Mouse (Mus musculus) embryonic facial prominence, embryonic 10.5 days (tissue): ENCODE data around the gene Crebl2. TPM values are rescaled to one million over a fixed set of nuclear protein-coding genes. Genes with fewer than 3 reads are reported as not detected.

Source experiments
- DNase-seq: peaks from one replicate; pipeline ENCODE4 v3.0.0-alpha.2; 2017; ENCODE audit warnings: low spot score
- H3K27ac ChIP-seq: fragments of 300-500 bp; sonication (generic); replicated peaks from 2 replicates; pipeline ENCODE4 v1.5.1; 2016; ENCODE audit warnings: mild to moderate bottlenecking
- H3K27me3 ChIP-seq: fragments of 300-500 bp; sonication (generic); replicated peaks from 2 replicates; pipeline ENCODE4 v1.6.1; 2016; ENCODE audit warnings: low read depth, mild to moderate bottlenecking; ENCODE audit not compliant: poor library complexity, severe bottlenecking
- H3K36me3 ChIP-seq: fragments of 300-500 bp; sonication (generic); replicated peaks from 2 replicates; pipeline ENCODE4 v1.6.1; 2016; ENCODE audit warnings: mild to moderate bottlenecking, moderate library complexity
- H3K4me1 ChIP-seq: fragments of 300-500 bp; sonication (generic); 2 replicates; pipeline ENCODE4 v1.6.1; 2016
- H3K4me3 ChIP-seq: fragments of 300-500 bp; sonication (generic); 2 replicates; pipeline ENCODE4 v1.5.1; 2016; ENCODE audit warnings: mild to moderate bottlenecking, moderate library complexity
- H3K9me3 ChIP-seq: fragments of 300-500 bp; sonication (generic); 2 replicates; pipeline ENCODE4 v1.6.1; 2016; ENCODE audit warnings: mild to moderate bottlenecking
- WGBS: fragments of 180-500 bp; shearing (Covaris S2); methylation state at CpG from one replicate; pipeline ENCODE4 v1.1.7; 2016; 5-methylcytosine and 5-hydroxymethylcytosine counted together
- polyA plus RNA-seq: library from polyadenylated mRNA; unstranded; fragments of >200 nt; fragmentation: Nextera tagmentation; extraction: Ambion mirVana; gene quantifications from 2 replicates; pipeline ENCODE4 v1.2.1, GENCODE M21; 2016

Crebl2 gene
- polyA plus RNA-seq, 1 experiment from 2014 or later, result 1.2 TPM

DNA sequence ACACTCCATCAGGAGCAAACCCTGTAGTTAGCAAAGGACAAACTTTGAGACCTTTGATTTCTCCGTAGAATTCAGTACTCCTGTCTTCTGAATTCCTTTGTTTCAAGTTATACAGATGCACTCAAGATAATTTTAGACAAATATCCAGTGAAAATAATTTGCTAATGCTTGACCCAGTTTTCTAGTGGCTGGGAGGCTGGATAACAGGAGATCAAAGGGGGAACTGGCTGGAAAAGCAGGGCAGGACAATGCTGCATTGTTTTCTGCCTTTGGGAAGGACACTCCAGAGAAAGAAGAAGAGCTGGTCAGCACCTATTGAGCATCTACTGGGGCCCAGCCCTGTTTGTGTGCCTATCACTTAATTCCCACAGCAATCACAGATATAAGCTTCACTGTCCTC, 28.5 kb upstream of the Crebl2 start:
- Histone ChIP-seq H3K27ac (no peak overlapping the region), H3K9me3 (no peaks in the 10 kb centered on the region), H3K4me1 (peaks cover 8% of the 10 kb centered on the region; the same call in 1 of the 2 replicates), H3K4me3 (no peak overlapping the region), H3K36me3 (no peaks in the 10 kb centered on the region), H3K27me3 (no peaks in the 10 kb centered on the region)
- WGBS, result 68% methylated on average over 1 of the region's 1 CpGs
- no peak for DNase-seq

DNA sequence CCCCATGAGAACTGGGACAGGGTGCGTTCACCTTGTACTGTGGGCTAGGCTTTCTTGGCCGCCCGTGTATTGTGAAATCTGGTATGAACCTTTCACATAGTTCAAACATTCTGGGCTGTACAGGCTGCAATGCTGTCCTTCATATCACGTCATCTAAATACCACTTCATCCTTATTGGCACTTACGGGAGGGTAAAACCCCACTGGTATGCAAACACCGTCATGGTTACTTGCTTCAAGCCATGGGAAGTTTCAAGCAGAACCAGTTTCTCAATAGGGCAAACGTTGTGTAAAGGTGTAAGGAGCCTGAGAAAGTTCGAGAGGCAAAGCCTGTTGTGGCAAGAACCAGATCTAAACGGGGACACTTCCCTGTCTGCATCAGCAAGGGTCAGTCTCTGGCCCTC, 27.3 kb upstream of the Crebl2 start:
- H3K27me3 ChIP-seq, result no peaks in the 10 kb centered on the region
- H3K4me3 ChIP-seq, result no peak overlapping the region
- H3K27ac ChIP-seq, result no peak overlapping the region
- no peaks in the 10 kb centered on the region for H3K36me3 ChIP-seq
- H3K9me3 ChIP-seq, result no peaks in the 10 kb centered on the region
- WGBS, result 75% methylated on average over 9 of the region's 9 CpGs
- peaks cover 8% of the 10 kb centered on the region; the same call in 1 of the 2 replicates for H3K4me1 ChIP-seq
- DNase-seq, result no peak

DNA sequence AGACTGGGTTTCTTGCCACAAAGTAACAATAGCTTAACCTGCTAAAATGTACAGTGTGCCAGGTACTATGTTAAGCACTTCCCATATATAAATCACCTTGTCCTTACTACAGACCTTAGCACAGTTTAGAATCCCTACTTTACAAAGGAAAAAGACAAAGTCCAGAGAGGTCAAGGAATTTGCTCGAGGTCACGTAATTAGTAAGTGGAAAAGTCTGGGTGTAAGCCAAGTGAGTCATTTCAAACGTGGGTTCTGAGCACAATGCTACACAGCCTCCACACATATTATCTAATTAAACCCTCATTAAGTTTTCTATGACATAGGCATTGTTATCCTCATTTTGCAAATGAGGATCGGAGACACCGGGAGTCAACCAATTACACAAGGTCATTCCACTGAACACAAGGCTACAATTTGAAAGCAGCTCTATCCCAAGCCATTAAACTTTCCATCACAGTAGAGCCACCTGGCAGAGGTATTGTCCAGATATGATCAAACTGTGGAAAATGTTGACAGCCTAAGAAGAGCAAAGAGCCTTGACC, 25.1 kb upstream of the Crebl2 start:
- no peak overlapping the region for H3K27ac ChIP-seq
- H3K27me3 ChIP-seq, result no peaks in the 10 kb centered on the region
- H3K9me3 ChIP-seq, result no peaks in the 10 kb centered on the region
- H3K4me3 ChIP-seq, result no peak overlapping the region
- WGBS, result 72% methylated on average over 5 of the region's 5 CpGs
- no peak for DNase-seq
- H3K36me3 ChIP-seq, result no peaks in the 10 kb centered on the region
- H3K4me1 ChIP-seq, result peaks cover 8% of the 10 kb centered on the region; the same call in 1 of the 2 replicates

DNA sequence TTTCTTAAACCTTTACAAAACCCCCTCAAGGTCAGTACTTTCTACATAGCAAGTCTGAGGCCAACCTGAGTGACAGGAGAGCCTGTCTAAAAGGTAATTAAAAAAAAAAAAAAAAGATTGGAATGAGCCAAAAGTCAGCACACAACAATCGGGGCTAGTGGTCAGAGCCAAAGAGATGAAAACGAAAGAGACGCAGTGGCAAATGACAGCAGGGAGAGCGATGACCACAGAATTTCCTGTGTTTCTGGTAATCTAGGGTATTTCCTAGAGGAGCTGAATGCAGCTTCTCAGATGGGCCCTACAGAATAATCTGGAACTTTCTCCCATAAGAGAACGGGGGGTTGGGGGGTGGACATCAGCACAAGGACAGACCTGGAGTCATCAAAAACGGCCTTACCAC, 23.8 kb upstream of the Crebl2 start:
- no peak for DNase-seq
- 90% methylated on average over 6 of the region's 6 CpGs for WGBS
- H3K27ac ChIP-seq, result no peak overlapping the region
- H3K9me3 ChIP-seq, result no peaks in the 10 kb centered on the region
- H3K36me3 ChIP-seq, result no peaks in the 10 kb centered on the region
- peaks cover 7% of the 10 kb centered on the region; the same call in 1 of the 2 replicates for H3K4me1 ChIP-seq
- no peak overlapping the region for H3K4me3 ChIP-seq
- no peaks in the 10 kb centered on the region for H3K27me3 ChIP-seq

DNA sequence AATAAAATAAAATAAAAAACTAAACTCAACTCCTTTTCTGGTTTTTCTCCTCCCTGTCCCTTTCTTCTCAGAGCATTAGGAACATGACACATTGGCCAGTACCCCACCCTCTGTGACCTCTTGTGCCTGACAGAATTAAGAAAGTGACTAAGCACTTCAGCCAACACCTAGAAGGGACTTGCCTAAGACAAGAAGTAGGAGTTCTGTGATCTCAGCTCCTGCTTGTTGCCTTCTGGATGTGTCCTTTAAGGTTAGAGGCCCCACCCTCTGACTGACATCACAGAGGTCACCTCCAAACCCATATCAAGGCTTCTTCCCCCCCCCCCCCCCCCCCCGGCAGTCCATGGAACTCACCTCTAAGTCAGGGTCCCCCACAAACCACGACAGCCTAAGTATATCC, 22.9 kb upstream of the Crebl2 start:
- Histone ChIP-seq H3K27me3 (no peaks in the 10 kb centered on the region), H3K9me3 (no peaks in the 10 kb centered on the region), H3K27ac (no peak overlapping the region), H3K4me1 (no peaks in the 10 kb centered on the region), H3K4me3 (no peak overlapping the region), H3K36me3 (no peaks in the 10 kb centered on the region)
- 64% methylated on average over 2 of the region's 2 CpGs for WGBS
- no peak for DNase-seq

DNA sequence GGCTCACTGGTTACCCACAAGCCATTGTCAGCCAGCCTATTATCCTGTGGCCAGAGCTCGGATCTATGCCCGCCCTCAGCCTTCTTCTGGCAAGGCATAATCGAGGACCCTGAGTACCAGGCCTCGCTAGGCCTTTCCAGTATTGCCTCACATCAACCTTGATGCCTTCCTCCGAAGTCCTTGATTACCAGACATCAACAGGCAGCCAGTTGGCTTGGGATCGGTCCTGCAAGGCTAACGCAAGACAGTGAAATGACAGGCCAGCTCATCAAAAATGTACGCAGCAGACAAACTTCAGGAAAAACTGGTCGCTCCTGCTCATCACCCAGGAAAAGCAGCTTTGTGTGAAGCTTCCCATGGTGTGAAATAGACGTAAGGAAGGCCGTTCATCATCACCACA, 22.2 kb upstream of the Crebl2 start:
- WGBS, result 89% methylated on average over 11 of the region's 11 CpGs
- H3K36me3 ChIP-seq, result no peaks in the 10 kb centered on the region
- H3K9me3 ChIP-seq, result no peaks in the 10 kb centered on the region
- no peaks in the 10 kb centered on the region for H3K4me1 ChIP-seq
- H3K27ac ChIP-seq, result no peak overlapping the region
- H3K4me3 ChIP-seq, result no peak overlapping the region
- no peaks in the 10 kb centered on the region for H3K27me3 ChIP-seq
- no peak for DNase-seq

DNA sequence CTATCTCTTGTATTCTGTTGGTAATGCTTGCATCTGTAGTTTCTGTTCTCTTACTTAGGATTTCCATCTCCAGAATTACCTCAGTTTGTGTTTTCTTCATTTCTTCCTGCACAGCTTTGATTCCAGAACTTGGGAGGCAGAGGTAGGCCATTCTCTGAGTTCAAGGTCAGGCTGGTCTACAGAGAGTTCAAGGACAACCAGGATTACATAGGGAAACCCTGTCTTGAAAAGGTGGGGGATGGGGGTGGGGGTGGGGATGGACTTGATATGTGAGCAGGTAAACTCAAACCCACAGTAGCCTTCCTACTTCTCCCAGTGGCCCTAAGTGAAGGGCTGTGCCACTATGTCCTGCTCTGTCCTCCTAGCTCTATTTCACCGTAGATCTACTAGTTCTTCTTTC, 16.9 kb upstream of the Crebl2 start:
- Histone ChIP-seq H3K36me3 (no peaks in the 10 kb centered on the region), H3K4me3 (no peak overlapping the region), H3K9me3 (no peaks in the 10 kb centered on the region), H3K27me3 (no peaks in the 10 kb centered on the region), H3K4me1 (no peaks in the 10 kb centered on the region), H3K27ac (no peak overlapping the region)
- WGBS, result 79% methylated on average over 1 of the region's 1 CpGs
- no peak for DNase-seq

DNA sequence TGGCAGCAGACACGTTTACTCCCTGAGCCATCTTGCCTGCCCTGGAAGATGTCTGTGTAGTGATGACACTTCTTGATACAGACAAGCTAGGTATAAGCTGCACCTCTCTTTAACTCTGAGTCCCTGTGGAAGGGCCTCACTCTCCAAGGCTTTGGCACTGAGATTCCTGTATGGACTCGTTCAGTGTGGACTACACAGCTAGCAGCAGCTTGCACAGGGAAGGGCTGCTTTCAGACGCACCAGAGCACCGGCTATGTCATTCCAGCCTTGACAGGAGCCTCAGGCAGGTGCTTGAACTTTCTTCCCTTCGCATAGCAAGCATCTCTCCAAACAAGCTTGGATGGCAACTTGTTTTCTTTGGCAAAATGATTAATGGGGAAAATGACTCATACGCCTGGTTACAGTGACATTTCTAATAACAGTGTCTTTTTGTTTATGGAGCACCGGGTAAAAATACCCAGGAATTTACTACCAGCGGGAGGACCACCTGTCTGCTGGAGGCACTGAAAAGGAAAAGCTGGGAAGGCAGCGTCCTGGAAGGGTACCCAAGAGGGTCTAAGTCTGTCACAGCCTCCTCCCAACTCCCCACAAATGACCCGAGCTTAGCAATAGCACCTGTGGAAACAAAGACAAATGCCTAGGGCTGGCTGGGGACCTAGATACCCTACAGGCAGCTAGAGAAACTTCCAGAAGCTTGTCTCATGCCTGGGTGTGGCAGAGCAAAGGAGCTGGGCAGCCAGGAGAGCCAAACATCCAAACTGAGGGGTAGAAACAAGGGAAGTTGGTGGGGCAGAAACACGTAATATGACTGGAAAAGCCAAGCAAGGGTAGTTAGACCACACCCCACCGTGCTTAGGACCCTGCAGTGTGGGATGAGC, 12.7 kb upstream of the Crebl2 start:
- H3K27ac ChIP-seq, result no peak overlapping the region
- no peaks in the 10 kb centered on the region for H3K27me3 ChIP-seq
- no peaks in the 10 kb centered on the region for H3K9me3 ChIP-seq
- DNase-seq, result no peak
- no peaks in the 10 kb centered on the region for H3K36me3 ChIP-seq
- WGBS, result 67% methylated on average over 12 of the region's 12 CpGs
- H3K4me3 ChIP-seq, result no peak overlapping the region
- H3K4me1 ChIP-seq, result no peaks in the 10 kb centered on the region

DNA sequence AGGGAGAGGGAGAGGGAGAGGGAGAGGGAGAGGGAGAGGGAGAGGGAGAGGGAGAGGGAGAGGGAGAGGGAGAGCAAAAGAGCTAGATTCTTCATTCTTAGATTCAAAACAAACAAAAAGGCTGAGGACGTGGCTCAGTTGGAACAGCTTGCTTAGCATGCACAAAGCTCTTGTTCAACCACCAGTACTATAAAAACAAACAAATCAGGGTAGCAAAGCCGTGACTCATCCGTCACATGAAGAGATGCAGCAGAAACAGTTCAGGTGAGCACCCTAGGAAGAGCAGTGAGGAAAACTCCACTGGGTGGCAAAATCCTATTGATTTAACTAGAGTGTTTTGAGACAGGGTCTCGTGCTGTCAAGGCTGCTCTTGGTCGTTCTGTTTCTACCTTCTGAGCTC, 10.2 kb upstream of the Crebl2 start:
- H3K9me3 ChIP-seq, result no peaks in the 10 kb centered on the region
- no peak for DNase-seq
- H3K27me3 ChIP-seq, result no peaks in the 10 kb centered on the region
- no peak overlapping the region for H3K4me3 ChIP-seq
- H3K36me3 ChIP-seq, result no peaks in the 10 kb centered on the region
- H3K4me1 ChIP-seq, result no peaks in the 10 kb centered on the region
- WGBS, result 56% methylated on average over 5 of the region's 5 CpGs
- H3K27ac ChIP-seq, result no peak overlapping the region

DNA sequence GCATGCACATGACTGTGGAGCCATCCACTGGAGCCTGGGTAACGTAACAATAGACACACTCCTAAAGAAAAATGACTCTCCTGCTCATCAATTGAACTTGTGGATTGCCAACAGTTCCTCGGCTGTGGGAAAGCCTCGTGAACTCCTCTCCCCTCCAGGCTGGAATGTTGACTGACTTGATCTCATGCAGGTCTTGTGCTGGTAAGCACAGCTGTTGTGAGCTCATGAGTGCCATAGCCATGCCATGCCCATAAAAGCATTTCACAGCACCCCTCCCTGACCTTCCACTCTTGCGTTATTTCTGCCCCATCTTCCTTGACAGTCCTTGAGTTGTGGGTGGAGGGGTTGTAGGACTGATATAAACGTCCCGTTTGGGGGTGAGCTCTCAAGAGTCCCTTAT, 9.5 kb upstream of the Crebl2 start:
- H3K27ac ChIP-seq, result no peak overlapping the region
- H3K9me3 ChIP-seq, result no peaks in the 10 kb centered on the region
- no peak overlapping the region for H3K4me3 ChIP-seq
- no peak for DNase-seq
- no peaks in the 10 kb centered on the region for H3K27me3 ChIP-seq
- WGBS, result 79% methylated on average over 6 of the region's 6 CpGs
- H3K36me3 ChIP-seq, result no peaks in the 10 kb centered on the region
- no peaks in the 10 kb centered on the region for H3K4me1 ChIP-seq

DNA sequence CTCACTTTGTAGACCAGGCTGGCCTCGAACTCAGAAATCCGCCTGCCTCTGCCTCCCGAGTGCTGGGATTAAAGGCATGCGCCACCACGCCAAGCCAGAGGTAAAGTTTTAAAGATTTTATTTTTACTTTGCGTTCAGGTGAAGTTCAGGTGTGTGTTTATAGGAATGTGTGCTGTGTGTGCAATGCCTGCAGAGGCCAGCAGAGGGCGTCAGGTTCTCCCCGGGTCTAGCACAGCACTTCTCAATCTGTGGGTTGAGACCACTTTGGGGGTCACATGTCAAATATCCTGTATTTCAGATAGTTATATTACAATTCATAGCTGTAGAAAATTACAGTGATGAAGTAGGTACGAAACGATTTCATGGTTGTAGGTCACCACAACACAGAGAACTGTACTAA, 7.1 kb upstream of the Crebl2 start:
- H3K27me3 ChIP-seq, result no peaks in the 10 kb centered on the region
- WGBS, result 69% methylated on average over 10 of the region's 10 CpGs
- H3K4me1 ChIP-seq, result no peaks in the 10 kb centered on the region
- no peak overlapping the region for H3K27ac ChIP-seq
- no peaks in the 10 kb centered on the region for H3K9me3 ChIP-seq
- H3K4me3 ChIP-seq, result no peak overlapping the region
- no peaks in the 10 kb centered on the region for H3K36me3 ChIP-seq
- DNase-seq, result peak; percentile 33

DNA sequence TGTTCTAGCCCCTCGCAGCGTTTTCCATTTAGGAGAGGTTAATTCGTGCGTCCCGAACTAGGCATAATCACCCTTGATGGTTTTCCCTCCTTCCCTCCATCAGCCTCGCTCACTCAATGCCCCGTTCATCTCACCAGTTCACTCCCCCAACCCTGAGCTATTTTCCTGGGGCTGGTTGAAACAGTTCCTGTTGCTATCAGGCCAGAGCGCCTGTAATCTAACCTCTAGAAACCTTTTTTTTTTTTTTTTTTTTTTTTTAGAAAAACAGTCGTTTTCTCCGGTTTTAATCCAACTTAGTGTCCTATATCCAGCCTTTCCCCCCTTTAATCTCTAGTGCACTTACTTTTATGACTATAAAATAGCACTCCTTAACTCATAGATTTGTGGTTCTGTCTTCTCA, 822 bp downstream of the Crebl2 start:
- Histone ChIP-seq H3K9me3 (no peaks in the 10 kb centered on the region), H3K27me3 (peaks cover 6% of the 10 kb centered on the region; the same call in 1 of the 2 replicates), H3K4me1 (peaks cover 14% of the 10 kb centered on the region), H3K36me3 (no peaks in the 10 kb centered on the region), H3K27ac (no peak overlapping the region), H3K4me3 (peak overlapping the region; percentile 75)
- 3% methylated on average over 10 of the region's 10 CpGs for WGBS
- no peak for DNase-seq

DNA sequence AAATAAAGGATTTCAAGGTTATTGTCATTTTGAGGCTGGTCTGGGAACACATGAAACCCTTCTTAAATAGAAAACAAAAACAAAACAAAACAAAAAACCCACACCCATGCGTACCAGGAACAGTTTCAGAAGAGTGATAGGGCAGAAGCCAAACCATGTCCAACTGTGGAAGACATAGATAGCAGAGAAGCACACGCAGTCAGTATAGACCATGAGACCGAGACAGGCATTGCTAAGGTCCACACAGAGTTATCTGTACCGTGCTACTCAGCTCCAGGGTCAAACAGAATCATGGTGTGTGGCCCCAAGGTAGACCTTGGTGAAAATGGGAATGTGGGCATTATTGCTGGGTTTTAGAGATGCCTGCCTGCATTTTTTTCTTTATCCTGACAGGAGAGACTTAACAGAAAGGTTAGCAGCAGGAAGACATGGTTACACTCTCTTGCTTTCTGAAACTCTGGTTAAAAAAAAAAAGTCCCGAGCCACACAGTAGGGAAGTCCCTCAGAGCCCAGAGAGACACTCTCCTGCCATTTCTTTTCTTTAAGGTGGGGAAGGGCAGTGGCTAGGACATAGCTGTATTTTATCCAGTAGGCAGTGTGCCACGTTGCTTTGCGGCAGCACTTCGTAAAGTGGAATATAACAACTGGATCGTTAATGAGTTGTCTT, 4.8 kb downstream of the Crebl2 start:
- 81% methylated on average over 9 of the region's 9 CpGs for WGBS

More for the DNA sequence above, 4.8 kb downstream of the Crebl2 start:
- H3K27ac ChIP-seq, result no peak overlapping the region
- H3K27me3 ChIP-seq, result peaks cover 6% of the 10 kb centered on the region; the same call in 1 of the 2 replicates
- H3K4me3 ChIP-seq, result no peak overlapping the region
- no peak for DNase-seq
- H3K4me1 ChIP-seq, result peaks cover 5% of the 10 kb centered on the region; the same call in 1 of the 2 replicates
- no peaks in the 10 kb centered on the region for H3K9me3 ChIP-seq
- no peaks in the 10 kb centered on the region for H3K36me3 ChIP-seq
